Mouse (Mus musculus) ZHBTc4 (cell line): ENCODE data around the gene Bpifb4.
A peak's percentile ranks its signal among the peaks of the same experiment; 100 is the strongest.

ENCODE experiments used
- DNase-seq: peaks from one replicate; pipeline ENCODE4 v3.0.0-alpha.2; 2011; ENCODE audit warnings: low read depth, low spot score

Bpifb4 gene

GRCm38 (mm10) chr2:154005094-154005493 lies 67.1 kb downstream of the Bpifb4 start:
- DNase-seq: no peak

- DNase-seq: no peak
These were observed 67.7 kb downstream of the Bpifb4 start for GRCm38 (mm10) chr2:154005734-154006133.

- peak; percentile 34 for DNase-seq
These were observed 68.3 kb downstream of the Bpifb4 start for GRCm38 (mm10) chr2:154006331-154006730.

GRCm38 (mm10) chr2:154007381-154007780 lies 69.4 kb downstream of the Bpifb4 start:
- no peak for DNase-seq

- no peak for DNase-seq
These were observed 70.0 kb downstream of the Bpifb4 start, which contains the start of gene Bpifa2 for GRCm38 (mm10) chr2:154007965-154008364. Bpifa2 (plus strand) TSS chr2:154008265.
